Mouse (Mus musculus) liver, embryonic 16.5 days (tissue): Measurements from ENCODE around the gene Gstm3. TPM values are rescaled to one million over a fixed set of nuclear protein-coding genes. Genes with fewer than 3 reads are reported as not detected.

Experiments used
- polyA plus RNA-seq: library from polyadenylated mRNA; unstranded; fragments of >200 nt; fragmentation: Nextera tagmentation; extraction: Ambion mirVana; gene quantifications from 2 replicates; pipeline ENCODE4 v1.2.1, GENCODE M21; 2015

Gene Gstm3
- polyA plus RNA-seq, 1 experiment from 2014 or later: 16.3 TPM

Other genes with a start within 250 kb of the Gstm3 start
- gene Csf1, start 208.8 kb downstream of the Gstm3 start, polyA plus RNA-seq: 6.0 and 7.9 TPM in 2 replicates
- gene Eps8l3, start 92.1 kb downstream of the Gstm3 start, polyA plus RNA-seq: 0.05 and 1.9 TPM in 2 replicates
- gene Gstm5, start 73.5 kb downstream of the Gstm3 start, polyA plus RNA-seq: 170 and 181 TPM in 2 replicates
- 40.3 and 52.6 TPM in 2 replicates for gene Gstm7, start 37.5 kb downstream of the Gstm3 start, polyA plus RNA-seq
- gene Gstm6, start 25.5 kb downstream of the Gstm3 start, polyA plus RNA-seq: 19.1 and 21.3 TPM in 2 replicates
- gene Gstm2, start 17.2 kb upstream of the Gstm3 start, polyA plus RNA-seq: 6.9 and 10.4 TPM in 2 replicates
- gene Gstm1, start 48.7 kb upstream of the Gstm3 start, polyA plus RNA-seq: 376 and 435 TPM in 2 replicates
- 16.8 and 17.0 TPM in 2 replicates for gene Gstm4, start 75.6 kb upstream of the Gstm3 start, polyA plus RNA-seq
- gene Ampd2, start 117.4 kb upstream of the Gstm3 start, polyA plus RNA-seq: 76.4 and 79.6 TPM in 2 replicates
- gene Gnat2, start 123.5 kb upstream of the Gstm3 start, polyA plus RNA-seq: 3.8 and 4.1 TPM in 2 replicates
- gene Gnai3, start 176.9 kb upstream of the Gstm3 start, polyA plus RNA-seq: 69.9 and 73.7 TPM in 2 replicates
- gene Gpr61, start 185.6 kb upstream of the Gstm3 start, polyA plus RNA-seq: 0.02 TPM in 1 of 2 replicates, not detected in the other
- 0.61 and 0.64 TPM in 2 replicates for gene Amigo1, start 217.1 kb upstream of the Gstm3 start, polyA plus RNA-seq
- 1.9 TPM in 2 replicates for gene Cyb561d1, start 231.9 kb upstream of the Gstm3 start, polyA plus RNA-seq
- gene Atxn7l2, start 241.7 kb upstream of the Gstm3 start, polyA plus RNA-seq: 2.0 and 2.1 TPM in 2 replicates